8 mouse cellular contexts compared by ENCODE assay signal in genomic region chr13:36505730-36506129, GRCm38 (mm10).
"Had no signal": no experiment of that assay in that cellular context is flagged by ENCODE, and none has a peak within 500 bp of the region (broad histone marks: within the 10 kb centered on the region; RNA-seq: fewer than 3 reads in every experiment).

No protein-coding gene starts in this region.

- H3K36me3 ChIP-seq: kidney, embryonic 15.5 days; limb, embryonic 13.5 days; midbrain, embryonic 13.5 days had no signal

- ATAC-seq: intestine, embryonic 16.5 days; midbrain, embryonic 13.5 days had no signal

- H3K9ac ChIP-seq: kidney, embryonic 15.5 days; limb, embryonic 13.5 days; liver, embryonic 14.5 days; midbrain, embryonic 13.5 days had no signal

- H3K9me3 ChIP-seq: kidney, embryonic 15.5 days; limb, embryonic 13.5 days; midbrain, embryonic 13.5 days had no signal

- H3K4me2 ChIP-seq: kidney, embryonic 15.5 days; limb, embryonic 13.5 days; midbrain, embryonic 13.5 days had no signal

- DNase-seq: kidney, adult 2 months; kidney, postnatal 14 days; thymus, postnatal 4 days had no signal

- H3K27ac ChIP-seq: kidney, embryonic 15.5 days; limb, embryonic 13.5 days; liver, embryonic 14.5 days; midbrain, embryonic 13.5 days had no signal

- H3K4me1 ChIP-seq: limb, embryonic 13.5 days; midbrain, embryonic 13.5 days had no signal

- H3K4me3 ChIP-seq: kidney, embryonic 15.5 days; limb, embryonic 13.5 days; midbrain, embryonic 13.5 days had no signal

- H3K27me3 ChIP-seq: kidney, embryonic 15.5 days; limb, embryonic 13.5 days; midbrain, embryonic 13.5 days had no signal
